Mouse (Mus musculus) bone marrow, adult 2 months (tissue): Measurements from ENCODE around the gene Slc1a5. TPM values are rescaled to one million over a fixed set of nuclear protein-coding genes. Genes with fewer than 3 reads are reported as not detected.

Experiments used
- H3K27ac ChIP-seq: fragments of 200-500 bp; 2 replicates; pipeline ENCODE4 v1.5.1; 2012; ENCODE audit warnings: low read depth, mild to moderate bottlenecking, control low read depth, inconsistent platforms, low read length; ENCODE audit not compliant: control insufficient read depth, poor library complexity, insufficient read depth
- H3K4me1 ChIP-seq: fragments of 200-500 bp; 2 replicates; pipeline ENCODE4 v1.6.1; 2011; ENCODE audit warnings: low read length; ENCODE audit not compliant: control insufficient read depth, insufficient read depth
- H3K4me3 ChIP-seq: fragments of 200-500 bp; replicated peaks from 2 replicates; pipeline ENCODE3; 2011; ENCODE audit warnings: mild to moderate bottlenecking, low read depth, low read length, control low read depth; ENCODE audit not compliant: control insufficient read depth
- CTCF ChIP-seq: fragments of 200-500 bp; IDR thresholded peaks from 2 replicates; pipeline ENCODE4 v1.5.1; 2011; ENCODE audit warnings: low read length, control low read depth; ENCODE audit not compliant: control insufficient read depth, insufficient read depth
- POLR2A ChIP-seq: fragments of 200-500 bp; IDR thresholded peaks from 2 replicates; pipeline ENCODE4 v1.6.1; 2011; ENCODE audit warnings: low read depth, mild to moderate bottlenecking, control low read depth, low read length, borderline replicate concordance; ENCODE audit not compliant: control insufficient read depth
- WGBS: fragments of 180-500 bp; shearing (Covaris S2); methylation state at CpG from one replicate; pipeline ENCODE4 v1.1.7; 2018; 5-methylcytosine and 5-hydroxymethylcytosine counted together
- polyA plus RNA-seq: library from polyadenylated mRNA; stranded (reverse); fragments of >200 nt; gene quantifications from 2 replicates; pipeline ENCODE4 v1.2.4, GENCODE M21; 2011; ENCODE audit warnings: low replicate concordance; ENCODE audit not compliant: missing spikeins, insufficient read depth, insufficient read length

Gene Slc1a5
- polyA plus RNA-seq, 1 experiment = 343 TPM

- 68% methylated on average over 3 of the region's 3 CpGs for WGBS
- H3K4me3 ChIP-seq = peak overlapping the region; percentile 98
- no peak for TF ChIP-seq POLR2A
- TF ChIP-seq CTCF = no peak
- no peak overlapping the region for H3K27ac ChIP-seq
- H3K4me1 ChIP-seq = peaks cover 8% of the 10 kb centered on the region; the same call in 1 of the 2 replicates
These were observed 36.6 kb downstream of the Slc1a5 start for GRCm38 (mm10) chr7:16817693-16818092.

- H3K4me1 ChIP-seq = peaks cover 8% of the 10 kb centered on the region; the same call in 1 of the 2 replicates
- H3K27ac ChIP-seq = no peak overlapping the region
- no peak for TF ChIP-seq POLR2A
- no peak for TF ChIP-seq CTCF
- 54% methylated on average over 5 of the region's 5 CpGs for WGBS
- no peak overlapping the region for H3K4me3 ChIP-seq
These were observed 38.7 kb downstream of the Slc1a5 start for GRCm38 (mm10) chr7:16819794-16820193.

- Histone ChIP-seq H3K4me3 (no peak overlapping the region), H3K4me1 (peaks cover 8% of the 10 kb centered on the region; the same call in 1 of the 2 replicates), H3K27ac (no peak overlapping the region; the same call in 1 of the 2 replicates)
- TF ChIP-seq POLR2A = no peak
- no peak for TF ChIP-seq CTCF
- 45% methylated on average over 5 of the region's 5 CpGs for WGBS
These were observed 39.2 kb downstream of the Slc1a5 start for GRCm38 (mm10) chr7:16820271-16820763.

GRCm38 (mm10) chr7:16821091-16821490 lies 40.0 kb downstream of the Slc1a5 start:
- peaks cover 10% of the 10 kb centered on the region for H3K4me1 ChIP-seq
- no peak for TF ChIP-seq POLR2A
- TF ChIP-seq CTCF = no peak
- H3K4me3 ChIP-seq = no peak overlapping the region
- no peak overlapping the region for H3K27ac ChIP-seq
- WGBS = 72% methylated on average over 3 of the region's 3 CpGs

- WGBS = 79% methylated on average over 4 of the region's 4 CpGs
- TF ChIP-seq CTCF (no peak), POLR2A (no peak)
- peaks cover 12% of the 10 kb centered on the region for H3K4me1 ChIP-seq
- H3K27ac ChIP-seq = no peak overlapping the region
- H3K4me3 ChIP-seq = no peak overlapping the region
These were observed 40.5 kb downstream of the Slc1a5 start for GRCm38 (mm10) chr7:16821669-16822101.

GRCm38 (mm10) chr7:16823734-16824133 lies 42.6 kb downstream of the Slc1a5 start:
- Histone ChIP-seq H3K4me1 (peaks cover 14% of the 10 kb centered on the region), H3K4me3 (no peak overlapping the region), H3K27ac (no peak overlapping the region)
- TF ChIP-seq POLR2A (no peak), CTCF (no peak)
- 74% methylated on average over 5 of the region's 5 CpGs for WGBS

GRCm38 (mm10) chr7:16825785-16826184 lies 44.6 kb downstream of the Slc1a5 start:
- 68% methylated on average over 10 of the region's 10 CpGs for WGBS
- Histone ChIP-seq H3K27ac (no peak overlapping the region), H3K4me3 (no peak overlapping the region), H3K4me1 (peaks cover 11% of the 10 kb centered on the region)
- TF ChIP-seq POLR2A = no peak
- TF ChIP-seq CTCF = peak; percentile 41

GRCm38 (mm10) chr7:16826571-16826970 lies 45.4 kb downstream of the Slc1a5 start:
- WGBS = 18% methylated on average over 5 of the region's 5 CpGs
- no peak overlapping the region for H3K4me3 ChIP-seq
- H3K4me1 ChIP-seq = peaks cover 9% of the 10 kb centered on the region
- H3K27ac ChIP-seq = no peak overlapping the region
- no peak for TF ChIP-seq POLR2A
- no peak for TF ChIP-seq CTCF

- Histone ChIP-seq H3K4me3 (no peak overlapping the region), H3K4me1 (peaks cover 9% of the 10 kb centered on the region), H3K27ac (no peak overlapping the region)
- 20% methylated on average over 4 of the region's 4 CpGs for WGBS
- TF ChIP-seq CTCF (no peak), POLR2A (no peak)
These were observed 46.1 kb downstream of the Slc1a5 start for GRCm38 (mm10) chr7:16827274-16827673.
